Mouse (Mus musculus): ENCODE results near the gene Gramd4.
"Not testable (repeated sequence)": the region's sequence is repeated elsewhere in the genome, so short reads cannot be mapped to it uniquely, and the experiment has no call there.

Gene Gramd4

GRCm38 (mm10) chr15:86051152-86051551, 6.3 kb upstream of the Gramd4 start:
- DNase-seq (ENCODE audit: low spot score in 2 of 2), result no peak

- DNase-seq (ENCODE audit: low spot score in 2 of 2), result no peak
These were observed 5.5 kb upstream of the Gramd4 start for GRCm38 (mm10) chr15:86051878-86052478.

DNA sequence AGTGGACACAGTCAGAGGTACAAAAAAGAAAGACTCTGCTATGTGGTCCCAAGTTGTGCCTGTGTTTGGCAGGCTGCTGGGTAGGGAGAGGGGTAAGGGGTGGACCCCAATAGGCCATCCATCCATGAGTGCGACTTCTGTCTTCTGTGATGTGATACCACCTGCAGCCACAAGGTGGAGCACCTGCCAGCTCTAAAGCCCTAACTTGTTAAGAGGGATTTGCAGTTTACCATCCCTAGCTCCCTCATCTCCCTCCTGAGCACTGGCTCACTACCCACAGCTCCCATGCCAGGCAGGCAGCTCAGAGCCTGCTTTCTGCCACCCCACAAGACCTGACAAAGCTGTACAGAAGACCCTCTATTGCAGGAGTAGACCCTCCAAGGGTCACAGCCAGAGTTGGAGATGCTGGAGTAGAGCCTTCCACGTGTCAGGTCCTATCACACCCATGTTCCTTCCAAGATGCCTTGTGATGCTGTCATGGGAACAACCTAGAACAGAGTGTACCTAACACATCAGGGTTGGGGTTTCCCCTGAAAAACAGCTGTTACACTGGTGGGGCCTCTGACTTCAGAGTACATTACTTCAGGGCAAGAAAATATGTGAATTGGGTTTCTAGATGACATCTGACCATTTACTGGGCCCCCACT, 3.5 kb upstream of the Gramd4 start:
- peak; percentile 54 to 82 for DNase-seq (ENCODE audit: low spot score in 2 of 2)

- not testable (repeated sequence) for DNase-seq (ENCODE audit: low spot score in 2 of 2)
These were observed 2.6 kb upstream of the Gramd4 start for GRCm38 (mm10) chr15:86054861-86055260.

GRCm38 (mm10) chr15:86056221-86056760, 1.2 kb upstream of the Gramd4 start:
- DNase-seq (ENCODE audit: low spot score in 2 of 2), result no peak

- DNase-seq (ENCODE audit: low spot score in 2 of 2), result no peak
These were observed 413 bp downstream of the Gramd4 start for GRCm38 (mm10) chr15:86057908-86058307.

DNA sequence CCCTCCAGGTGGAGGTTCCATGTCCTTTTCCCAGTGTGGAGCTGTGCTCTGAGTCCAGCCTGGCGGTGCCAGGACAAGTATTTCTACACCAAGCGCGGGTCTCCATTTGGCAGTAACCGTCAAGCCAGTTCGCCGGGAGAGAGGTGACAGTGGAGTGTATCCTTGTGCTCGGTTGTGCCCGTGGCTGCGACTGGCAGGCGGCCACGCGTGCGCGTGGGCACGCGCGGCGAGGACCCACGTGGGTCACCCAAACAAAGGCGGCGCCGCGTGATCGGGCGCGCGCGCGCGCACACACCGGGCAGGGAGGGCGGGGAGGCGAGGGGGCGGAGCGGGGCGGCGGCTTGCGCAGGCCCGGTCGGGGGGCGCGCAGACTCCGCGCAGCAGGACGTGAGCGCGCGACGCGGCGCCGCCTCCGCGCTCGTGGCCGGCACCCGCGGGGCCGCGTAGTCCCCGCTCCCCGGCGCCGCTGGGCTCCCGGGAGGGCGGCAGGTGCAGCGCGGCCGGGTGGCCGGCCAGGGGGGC, 960 bp downstream of the Gramd4 start:
- DNase-seq (ENCODE audit: low spot score in 2 of 2), result peak; percentile 75

- DNase-seq (ENCODE audit: low spot score in 2 of 2), result no peak
These were observed 1.7 kb downstream of the Gramd4 start for GRCm38 (mm10) chr15:86058931-86059834.

DNA sequence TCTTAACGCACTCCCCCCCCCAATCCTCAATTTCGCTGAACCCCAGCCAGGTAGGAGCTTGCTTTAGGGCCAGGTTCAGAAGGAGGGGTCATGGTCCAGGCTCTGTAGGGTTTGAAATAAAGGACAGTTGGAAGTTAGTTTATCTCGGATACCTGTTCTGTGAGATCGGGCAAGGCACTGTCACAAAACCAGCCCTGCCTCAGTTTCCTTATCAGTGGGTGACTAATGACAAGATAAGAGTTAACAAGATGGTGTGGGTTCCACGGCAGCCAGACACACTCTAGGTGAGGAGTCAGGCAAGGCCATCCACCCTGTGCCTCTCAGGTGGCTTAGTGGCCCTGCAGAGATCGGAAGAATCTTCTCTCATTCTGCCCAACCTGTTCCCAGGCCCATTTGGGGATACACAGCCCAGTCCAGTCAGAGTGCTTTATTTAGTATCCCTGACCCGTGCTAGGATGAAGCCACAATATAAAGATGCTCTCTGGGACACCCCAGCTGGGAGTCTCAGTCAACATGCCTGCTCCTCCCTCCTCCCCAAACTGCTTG, 2.4 kb downstream of the Gramd4 start:
- no peak for DNase-seq (ENCODE audit: low spot score in 2 of 2)

DNA sequence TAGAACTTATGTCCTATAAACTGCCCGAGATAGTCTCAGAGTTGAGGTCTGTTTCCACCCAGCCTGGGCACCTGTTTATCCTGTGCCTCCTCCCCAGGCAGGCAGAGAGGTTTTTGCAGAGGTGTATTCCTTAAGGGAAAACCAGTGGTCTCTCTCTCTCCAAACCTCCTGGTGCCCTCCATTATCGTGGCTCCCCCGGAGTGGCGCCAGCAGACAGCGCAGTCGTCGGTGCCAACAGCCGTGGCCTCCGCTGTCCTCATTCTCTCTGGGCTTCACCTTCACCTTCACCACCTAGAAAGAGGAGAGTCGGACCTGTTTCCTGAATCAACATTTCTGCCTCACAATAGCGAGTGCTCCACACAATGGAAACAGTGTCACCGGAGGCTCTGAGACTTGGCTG, 3.1 kb downstream of the Gramd4 start:
- DNase-seq (ENCODE audit: low spot score in 2 of 2), result no peak

DNA sequence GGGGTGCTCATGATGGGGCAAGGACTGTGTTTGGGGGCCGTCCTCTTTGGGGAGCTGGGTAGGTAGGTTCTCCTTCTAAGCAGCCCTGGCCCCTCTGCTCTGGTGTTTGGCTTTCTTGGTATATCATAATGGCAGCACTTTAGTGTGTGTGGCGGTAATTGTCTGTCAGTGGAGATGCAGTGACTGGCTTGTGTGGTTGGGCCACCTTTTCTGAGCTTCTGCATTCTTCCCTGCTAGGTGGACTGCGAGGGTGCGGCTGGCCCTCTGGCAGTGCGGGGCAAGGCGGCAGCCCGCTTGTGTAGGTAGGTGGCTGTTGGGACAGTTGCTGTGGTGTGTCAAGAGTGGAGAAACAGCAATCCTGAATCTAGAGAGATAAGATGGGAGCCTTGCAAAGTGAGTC, 3.7 kb downstream of the Gramd4 start:
- DNase-seq (ENCODE audit: low spot score in 2 of 2), result no peak

DNA sequence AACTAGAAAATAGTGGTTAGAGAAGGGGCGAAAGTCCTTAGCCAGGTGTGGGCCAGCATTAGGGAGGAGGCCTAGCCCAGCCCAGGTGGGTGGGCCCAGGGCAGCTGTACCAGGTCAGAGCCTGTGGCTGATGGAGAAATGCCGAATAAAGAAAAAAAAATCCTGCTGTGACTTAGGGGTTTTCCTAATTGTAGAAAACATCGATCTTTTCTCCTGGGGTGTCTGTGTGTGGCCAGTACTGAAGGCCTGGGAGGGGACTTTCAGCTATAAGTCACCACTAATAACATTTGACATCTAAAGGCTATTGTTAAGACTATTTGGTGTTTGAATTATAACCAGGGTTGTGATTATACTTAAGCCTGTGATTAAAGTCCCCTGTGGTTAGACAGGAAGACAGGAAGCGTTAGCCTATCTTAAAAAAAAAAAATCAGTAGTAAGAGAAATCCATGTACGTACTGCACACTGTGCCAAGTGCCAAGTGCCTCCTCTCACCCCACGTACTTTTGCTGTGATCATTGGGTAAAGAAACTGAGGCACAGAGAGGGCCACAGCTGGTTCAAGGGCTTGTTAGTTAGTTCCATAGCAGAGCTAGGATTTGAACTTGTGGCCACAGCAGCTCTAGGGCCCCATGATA, 4.5 kb downstream of the Gramd4 start:
- no peak for DNase-seq (ENCODE audit: low spot score in 2 of 2)

GRCm38 (mm10) chr15:86064191-86064849, 6.8 kb downstream of the Gramd4 start:
- DNase-seq (ENCODE audit: low spot score in 2 of 2), result no peak

GRCm38 (mm10) chr15:86064850-86065229, 7.3 kb downstream of the Gramd4 start:
- DNase-seq (ENCODE audit: low spot score in 2 of 2), result no peak

- DNase-seq (ENCODE audit: low spot score in 2 of 2), result no peak
These were observed 7.9 kb downstream of the Gramd4 start for GRCm38 (mm10) chr15:86065367-86065766.

- no peak for DNase-seq (ENCODE audit: low spot score in 2 of 2)
These were observed 9.5 kb downstream of the Gramd4 start for GRCm38 (mm10) chr15:86066836-86067580.

- DNase-seq (ENCODE audit: low spot score in 2 of 2), result no peak
These were observed 10.1 kb downstream of the Gramd4 start for GRCm38 (mm10) chr15:86067581-86067910.

- DNase-seq (ENCODE audit: low spot score in 2 of 2), result no peak
These were observed 10.5 kb downstream of the Gramd4 start for GRCm38 (mm10) chr15:86067941-86068495.

DNA sequence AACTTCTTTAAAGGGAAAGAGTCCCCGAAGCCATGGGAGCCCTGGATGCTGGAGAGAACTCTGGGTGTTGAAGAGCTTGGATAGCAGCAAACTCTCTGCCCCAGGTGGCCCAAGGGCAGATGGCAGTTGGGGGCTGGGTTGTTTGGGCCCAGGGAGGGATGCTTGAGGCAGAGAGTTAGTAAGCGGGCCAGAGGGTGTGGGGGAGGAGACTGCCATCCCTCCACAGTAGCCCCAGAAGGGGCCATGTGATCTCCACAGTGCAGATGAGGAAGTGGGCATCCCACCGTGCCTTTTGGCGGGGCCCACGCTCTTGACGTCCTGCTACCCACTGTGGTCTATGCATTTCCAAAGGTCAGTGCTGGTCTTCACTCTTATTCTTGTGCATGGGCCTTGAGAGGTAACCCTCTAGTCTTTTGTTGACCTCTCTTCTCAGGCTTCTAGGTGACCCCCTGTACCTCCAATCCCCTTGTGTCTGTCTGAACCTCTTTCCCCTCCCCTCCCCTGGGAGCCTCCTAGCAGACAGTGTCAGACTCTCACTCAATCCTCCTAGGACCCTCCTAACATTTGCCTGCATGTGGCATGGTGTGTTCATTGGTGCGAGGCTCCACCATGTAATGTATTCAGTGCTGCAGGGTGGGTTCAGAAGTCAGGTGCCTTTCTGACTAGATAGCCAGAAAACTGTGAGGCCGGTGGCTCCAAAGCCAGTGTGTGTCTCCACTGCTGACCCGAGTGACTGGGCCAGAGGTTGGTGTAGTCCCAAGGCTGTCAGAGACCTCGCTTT, 11.7 kb downstream of the Gramd4 start:
- no peak for DNase-seq (ENCODE audit: low spot score in 2 of 2)

Data from urinary bladder, postnatal 4 days (tissue).